Mouse (Mus musculus) lung, adult 2 months (tissue): ENCODE measurements around the gene Cnih1.

Experiments used
- CTCF ChIP-seq: fragments of 200-500 bp; IDR thresholded peaks from 2 replicates; pipeline ENCODE4 v1.5.1; 2011; ENCODE audit warnings: mild to moderate bottlenecking, low read length, control low read depth; ENCODE audit not compliant: insufficient read depth
- POLR2A ChIP-seq: fragments of 200-500 bp; IDR thresholded peaks from 2 replicates; pipeline ENCODE4 v1.6.1; 2011; ENCODE audit warnings: low read depth, mild to moderate bottlenecking, control low read depth, low read length, borderline replicate concordance; ENCODE audit errors: extremely low read depth

DNA sequence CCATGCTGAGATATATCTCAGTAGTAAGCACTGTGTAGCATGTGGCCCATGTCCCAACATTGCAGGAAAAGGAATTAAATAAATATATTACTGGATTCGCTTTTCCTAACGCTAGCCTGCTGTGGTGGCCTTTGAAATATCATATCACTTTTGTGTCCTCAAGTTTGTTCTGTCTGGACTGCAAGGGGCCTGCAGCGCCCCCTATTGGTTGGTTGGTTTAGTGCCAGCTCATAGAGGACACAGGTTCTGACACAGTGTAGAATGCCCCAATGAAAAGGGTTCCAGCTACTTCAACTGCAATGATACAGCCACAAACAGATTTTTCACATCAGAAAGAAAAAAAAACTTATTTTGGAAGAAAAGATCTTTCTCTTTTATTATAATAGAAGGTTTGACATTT, 62.5 kb downstream of the Cnih1 start:
- peak; percentile 40 for TF ChIP-seq CTCF
- TF ChIP-seq POLR2A: no peak
